Mouse (Mus musculus) ES-Bruce4 (cell line): ENCODE data around the gene Stpg4. TPM values are rescaled to one million over a fixed set of nuclear protein-coding genes. Genes with fewer than 3 reads are reported as not detected.

Source experiments
- H3K27ac ChIP-seq: 2 replicates; pipeline ENCODE4 v1.5.1; 2012; ENCODE audit warnings: low read length, inconsistent platforms; ENCODE audit not compliant: insufficient read depth
- H3K27me3 ChIP-seq: 2 replicates; pipeline ENCODE4 v1.6.1; 2012; ENCODE audit warnings: mild to moderate bottlenecking, low read length, inconsistent platforms; ENCODE audit not compliant: control insufficient read depth, poor library complexity, insufficient read depth, severe bottlenecking
- H3K36me3 ChIP-seq: 2 replicates; pipeline ENCODE4 v1.6.1; 2012; ENCODE audit warnings: inconsistent platforms, mild to moderate bottlenecking, low read length, moderate library complexity; ENCODE audit not compliant: control insufficient read depth, poor library complexity, insufficient read depth, severe bottlenecking
- H3K4me1 ChIP-seq: one replicate; pipeline ENCODE4 v1.8.1; 2011; ENCODE audit warnings: low read length; ENCODE audit not compliant: control insufficient read depth, insufficient read depth
- H3K4me3 ChIP-seq: 2 replicates; pipeline ENCODE4 v1.5.1; 2011; ENCODE audit warnings: low read depth, mild to moderate bottlenecking, low read length
- H3K9ac ChIP-seq: 2 replicates; pipeline ENCODE4 v1.6.1; 2012; ENCODE audit warnings: low read depth, mild to moderate bottlenecking, inconsistent platforms; ENCODE audit not compliant: poor library complexity, severe bottlenecking
- H3K9me3 ChIP-seq: replicated peaks from 2 replicates; pipeline ENCODE4 v1.6.1; 2012; ENCODE audit warnings: mild to moderate bottlenecking, low read length, inconsistent platforms; ENCODE audit not compliant: control insufficient read depth, poor library complexity, insufficient read depth, severe bottlenecking
- CTCF ChIP-seq: IDR thresholded peaks from one replicate; pipeline ENCODE4 v1.8.1; 2011; ENCODE audit warnings: low read depth, low read length
- EP300 ChIP-seq: IDR thresholded peaks from 2 replicates; pipeline ENCODE4 v1.6.1; 2011; ENCODE audit warnings: low read depth, low read length; ENCODE audit not compliant: insufficient read depth
- POLR2A ChIP-seq: IDR thresholded peaks from one replicate; pipeline ENCODE4 v1.8.1; 2011; ENCODE audit warnings: low read length; ENCODE audit not compliant: insufficient read depth
- polyA plus RNA-seq: library from polyadenylated mRNA; stranded (reverse); fragments of >200 nt; gene quantifications from 2 replicates; pipeline ENCODE4 v1.2.4, GENCODE M21; 2011; ENCODE audit warnings: low read depth; ENCODE audit not compliant: missing spikeins, insufficient read depth, insufficient read length

Stpg4 gene
- polyA plus RNA-seq, 1 experiment = not detected

- Histone ChIP-seq H3K9ac (no peak overlapping the region), H3K27me3 (no peaks in the 10 kb centered on the region), H3K36me3 (no peaks in the 10 kb centered on the region), H3K9me3 (no peaks in the 10 kb centered on the region), H3K27ac (no peak overlapping the region), H3K4me1 (peaks cover 10% of the 10 kb centered on the region), H3K4me3 (no peak overlapping the region)
- TF ChIP-seq CTCF = no peak
- TF ChIP-seq POLR2A = no peak
- no peak for TF ChIP-seq EP300
Measured at GRCm38 (mm10) chr17:87367228-87367627, 60.3 kb downstream of the Stpg4 start.

- H3K9me3 ChIP-seq = no peaks in the 10 kb centered on the region
- H3K4me3 ChIP-seq = no peak overlapping the region
- H3K27me3 ChIP-seq = no peaks in the 10 kb centered on the region
- H3K9ac ChIP-seq = no peak overlapping the region
- no peak overlapping the region for H3K27ac ChIP-seq
- H3K4me1 ChIP-seq = peaks cover 10% of the 10 kb centered on the region
- no peaks in the 10 kb centered on the region for H3K36me3 ChIP-seq
- TF ChIP-seq EP300 = peak; percentile 62; the same call in 1 of the 2 replicates
- TF ChIP-seq POLR2A = no peak
Measured at GRCm38 (mm10) chr17:87366520-87366919, 61.0 kb downstream of the Stpg4 start.

GRCm38 (mm10) chr17:87365268-87365667 is 62.3 kb downstream of the Stpg4 start:
- no peak for TF ChIP-seq CTCF
- TF ChIP-seq POLR2A = no peak
- no peak for TF ChIP-seq EP300
- Histone ChIP-seq H3K9me3 (no peaks in the 10 kb centered on the region), H3K4me3 (no peak overlapping the region), H3K27ac (no peak overlapping the region), H3K36me3 (no peaks in the 10 kb centered on the region), H3K4me1 (peaks cover 10% of the 10 kb centered on the region), H3K27me3 (no peaks in the 10 kb centered on the region), H3K9ac (no peak overlapping the region)

- Histone ChIP-seq H3K27ac (no peak overlapping the region), H3K4me1 (peaks cover 10% of the 10 kb centered on the region)
- TF ChIP-seq EP300 (no peak), POLR2A (no peak), CTCF (no peak)
Measured at GRCm38 (mm10) chr17:87364108-87364507, 63.4 kb downstream of the Stpg4 start.

GRCm38 (mm10) chr17:87361132-87361531 is 66.4 kb downstream of the Stpg4 start:
- Histone ChIP-seq H3K4me3 (no peak overlapping the region), H3K27ac (no peak overlapping the region), H3K9ac (no peak overlapping the region), H3K9me3 (no peaks in the 10 kb centered on the region), H3K36me3 (no peaks in the 10 kb centered on the region), H3K4me1 (peaks cover 6% of the 10 kb centered on the region), H3K27me3 (no peaks in the 10 kb centered on the region)
- TF ChIP-seq CTCF (no peak), EP300 (no peak), POLR2A (no peak)

More at GRCm38 (mm10) chr17:87364108-87364507, 63.4 kb downstream of the Stpg4 start:
- H3K9ac ChIP-seq = no peak overlapping the region
- H3K27me3 ChIP-seq = no peaks in the 10 kb centered on the region
- H3K9me3 ChIP-seq = no peaks in the 10 kb centered on the region
- no peaks in the 10 kb centered on the region for H3K36me3 ChIP-seq
- no peak overlapping the region for H3K4me3 ChIP-seq

- Histone ChIP-seq H3K9ac (no peak overlapping the region), H3K4me3 (no peak overlapping the region), H3K36me3 (no peaks in the 10 kb centered on the region), H3K9me3 (no peaks in the 10 kb centered on the region), H3K27ac (no peak overlapping the region), H3K4me1 (peaks cover 2% of the 10 kb centered on the region), H3K27me3 (no peaks in the 10 kb centered on the region)
- no peak for TF ChIP-seq POLR2A
- no peak for TF ChIP-seq CTCF
- TF ChIP-seq EP300 = no peak
Measured at GRCm38 (mm10) chr17:87357506-87357905, 70.0 kb downstream of the Stpg4 start.
